Mouse (Mus musculus): Measurements from ENCODE around the gene Plekha7. TPM values are rescaled to one million over a fixed set of nuclear protein-coding genes. Genes with fewer than 3 reads are reported as not detected.

Gene Plekha7
- polyA plus RNA-seq, 1 experiment from 2014 or later = 6.7 TPM

DNA sequence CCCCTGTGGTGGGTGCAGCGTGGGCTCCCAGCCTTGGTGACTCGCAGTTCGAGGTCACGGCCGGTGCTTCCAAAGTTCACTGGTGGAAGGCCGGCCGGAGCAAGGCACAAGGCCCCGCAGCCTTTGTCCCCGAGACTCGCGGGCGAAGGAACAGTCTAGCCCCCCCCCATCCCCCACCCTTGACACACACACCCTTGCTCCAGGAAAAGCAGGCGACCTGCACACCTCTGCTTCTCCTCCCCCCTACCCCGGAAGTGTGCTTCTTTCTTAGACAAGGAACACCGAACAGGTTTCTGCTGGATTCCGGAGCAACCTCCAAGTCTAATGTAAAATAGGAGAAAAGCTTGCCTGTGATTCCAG is 436 bp upstream of the Plekha7 start:
- no peaks in the 10 kb centered on the region for H3K36me3 ChIP-seq
- 0 out of 2 replicates have a peak, but pooled peaks have one; percentile 4 for ATAC-seq (ENCODE audit: low read depth)
- no peaks in the 10 kb centered on the region for H3K9me3 ChIP-seq
- 3% methylated on average over 16 of the region's 16 CpGs for WGBS
- no peak overlapping the region for H3K27ac ChIP-seq (replicated peaks)
- H3K4me2 ChIP-seq = peak overlapping the region; percentile 100
- peak overlapping the region; percentile 43; the same call in 1 of the 2 replicates for H3K9ac ChIP-seq
- H3K27me3 ChIP-seq = peaks cover 20% of the 10 kb centered on the region
- H3K4me3 ChIP-seq = peak overlapping the region; percentile 71
- H3K4me1 ChIP-seq (replicated peaks) = peaks cover 31% of the 10 kb centered on the region

DNA sequence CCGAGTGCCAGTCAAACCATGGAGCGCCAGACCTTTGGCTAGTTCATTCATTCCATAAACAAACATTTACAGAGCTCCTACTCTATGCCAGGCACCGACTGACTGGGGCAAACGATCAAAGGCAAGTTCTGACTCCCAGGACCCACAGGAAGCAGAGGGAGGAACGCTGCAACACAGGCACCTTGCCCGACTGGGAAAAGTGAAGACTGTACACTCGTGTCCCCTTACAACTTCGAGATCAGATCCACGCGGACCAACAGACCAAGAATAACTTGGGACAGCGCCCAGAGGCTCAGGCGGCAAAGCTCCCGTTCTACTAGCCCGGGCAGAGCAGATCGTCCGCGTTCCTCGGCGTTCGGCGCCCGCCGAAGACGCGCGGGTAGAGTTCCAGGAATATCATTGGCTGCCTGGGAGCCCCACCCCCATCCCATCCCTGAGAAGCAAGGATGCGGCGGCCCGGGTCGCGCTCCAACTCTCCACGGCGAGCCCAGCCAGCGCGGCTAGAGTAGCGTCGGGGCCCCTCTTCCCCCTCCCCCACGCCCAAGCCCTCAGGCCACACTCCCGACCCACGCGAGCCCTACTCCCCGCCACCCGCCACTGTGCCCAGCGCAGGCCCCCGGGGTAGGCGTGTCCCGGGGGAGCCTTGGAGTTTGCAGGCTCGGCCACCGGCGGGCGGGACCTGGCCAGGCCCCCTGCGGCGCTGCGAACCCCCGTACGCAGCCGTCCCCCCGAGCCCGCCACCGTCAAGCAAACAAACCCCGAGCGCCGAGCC is 891 bp downstream of the Plekha7 start:
- H3K27ac ChIP-seq (replicated peaks) = peak overlapping the region; percentile 53; the same call in 1 of the 2 replicates
- under 1% methylated on average over 63 of the region's 63 CpGs for WGBS

DNA sequence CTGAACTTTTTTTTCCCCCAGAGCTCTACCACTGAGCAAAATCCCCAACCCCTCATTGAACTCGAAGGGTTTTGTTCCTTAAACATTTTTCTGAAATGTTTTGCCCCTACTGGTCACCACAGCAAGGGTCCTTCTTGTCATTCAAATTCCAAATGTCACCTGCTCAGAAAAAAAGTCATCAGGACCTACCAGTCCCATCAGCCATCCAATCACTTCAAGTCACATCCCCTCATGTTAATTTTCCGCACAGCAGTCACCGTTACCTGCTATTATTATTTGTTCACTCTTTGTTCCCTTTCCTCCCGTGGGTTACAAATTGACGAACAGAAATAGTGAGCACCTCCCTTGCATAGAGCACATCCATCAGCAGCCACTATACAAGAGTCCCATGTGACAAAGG is 1.6 kb downstream of the Plekha7 start:
- ATAC-seq (ENCODE audit: low read depth) = no peak
- Histone ChIP-seq H3K9ac (no peak overlapping the region), H3K36me3 (no peaks in the 10 kb centered on the region), H3K4me1 (replicated peaks) (peaks cover 31% of the 10 kb centered on the region), H3K27ac (replicated peaks) (no peak overlapping the region), H3K9me3 (no peaks in the 10 kb centered on the region), H3K4me2 (peak overlapping the region; percentile 100), H3K27me3 (peaks cover 20% of the 10 kb centered on the region), H3K4me3 (peak overlapping the region; percentile 71)
- WGBS = 9% methylated on average over 5 of the region's 5 CpGs

More for the DNA sequence above, 891 bp downstream of the Plekha7 start:
- Histone ChIP-seq H3K27me3 (peaks cover 20% of the 10 kb centered on the region), H3K4me2 (peak overlapping the region; percentile 100), H3K9ac (peak overlapping the region; percentile 71), H3K4me3 (peak overlapping the region; percentile 71), H3K4me1 (replicated peaks) (peaks cover 31% of the 10 kb centered on the region), H3K36me3 (no peaks in the 10 kb centered on the region), H3K9me3 (no peaks in the 10 kb centered on the region)
- peak; percentile 86 for ATAC-seq (ENCODE audit: low read depth)

DNA sequence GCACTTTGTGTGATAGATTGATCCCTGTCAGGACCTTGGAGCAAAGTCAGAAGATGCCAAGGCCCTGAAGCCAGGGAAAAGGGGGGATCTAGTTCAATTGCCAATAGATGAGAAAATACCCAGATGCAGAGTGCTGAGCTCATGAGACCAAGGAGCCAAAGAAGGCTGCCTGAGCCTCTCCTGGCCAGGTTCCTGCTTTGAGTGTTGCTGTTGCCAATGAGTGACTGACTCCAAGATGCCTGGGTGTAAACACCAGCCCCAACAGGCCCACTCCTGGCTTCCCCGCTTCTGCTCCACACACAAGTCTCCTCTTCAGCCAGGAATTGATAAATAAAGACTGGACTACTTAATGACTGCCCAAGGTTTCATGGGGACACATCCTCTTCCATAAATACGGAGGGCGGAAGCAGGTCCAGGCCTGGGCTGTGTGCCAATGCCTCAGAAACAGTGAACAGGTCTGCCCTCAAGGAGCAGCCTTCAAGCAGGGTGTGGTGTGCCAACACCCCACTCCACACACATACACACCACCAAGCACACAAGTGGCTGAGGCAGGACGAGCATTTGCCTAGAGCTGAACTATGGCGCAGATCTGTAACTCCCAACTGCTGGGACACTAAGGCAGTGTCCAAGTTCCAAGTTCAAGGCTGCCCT is 6.4 kb downstream of the Plekha7 start:
- H3K4me1 ChIP-seq (replicated peaks) = peaks cover 16% of the 10 kb centered on the region
- no peaks in the 10 kb centered on the region for H3K9me3 ChIP-seq
- no peak overlapping the region for H3K4me2 ChIP-seq
- WGBS = 90% methylated on average over 5 of the region's 5 CpGs
- peaks cover 10% of the 10 kb centered on the region for H3K27me3 ChIP-seq
- no peak overlapping the region for H3K27ac ChIP-seq (replicated peaks)
- no peak overlapping the region for H3K4me3 ChIP-seq
- no peak overlapping the region for H3K9ac ChIP-seq
- no peak for ATAC-seq (ENCODE audit: low read depth)
- no peaks in the 10 kb centered on the region for H3K36me3 ChIP-seq

DNA sequence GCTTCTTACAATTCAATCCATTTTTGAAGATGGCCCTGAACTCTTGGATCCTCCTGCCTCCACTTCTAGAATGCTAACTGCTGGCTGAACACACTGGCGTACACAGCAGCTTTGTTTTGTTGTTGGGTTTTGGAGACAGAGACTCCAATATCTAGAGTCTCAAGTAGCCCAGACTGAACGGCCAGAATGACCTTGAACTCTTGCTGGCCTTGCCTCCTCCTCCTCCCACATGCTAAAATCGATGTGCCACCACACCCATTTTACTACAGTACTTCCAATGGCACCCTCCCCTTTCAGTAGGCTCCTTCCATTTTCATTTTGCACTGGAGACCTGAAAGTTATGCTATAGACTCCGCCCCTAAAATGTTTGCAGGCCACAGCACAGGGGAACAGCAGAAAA is 7.0 kb downstream of the Plekha7 start:
- no peaks in the 10 kb centered on the region for H3K9me3 ChIP-seq
- WGBS = 88% methylated on average over 4 of the region's 4 CpGs
- H3K4me1 ChIP-seq (replicated peaks) = peaks cover 10% of the 10 kb centered on the region; the same call in 1 of the 2 replicates
- no peak overlapping the region for H3K9ac ChIP-seq
- peaks cover 4% of the 10 kb centered on the region for H3K27me3 ChIP-seq
- H3K36me3 ChIP-seq = no peaks in the 10 kb centered on the region
- ATAC-seq (ENCODE audit: low read depth) = no peak
- H3K27ac ChIP-seq (replicated peaks) = no peak overlapping the region
- no peak overlapping the region for H3K4me2 ChIP-seq
- no peak overlapping the region for H3K4me3 ChIP-seq

DNA sequence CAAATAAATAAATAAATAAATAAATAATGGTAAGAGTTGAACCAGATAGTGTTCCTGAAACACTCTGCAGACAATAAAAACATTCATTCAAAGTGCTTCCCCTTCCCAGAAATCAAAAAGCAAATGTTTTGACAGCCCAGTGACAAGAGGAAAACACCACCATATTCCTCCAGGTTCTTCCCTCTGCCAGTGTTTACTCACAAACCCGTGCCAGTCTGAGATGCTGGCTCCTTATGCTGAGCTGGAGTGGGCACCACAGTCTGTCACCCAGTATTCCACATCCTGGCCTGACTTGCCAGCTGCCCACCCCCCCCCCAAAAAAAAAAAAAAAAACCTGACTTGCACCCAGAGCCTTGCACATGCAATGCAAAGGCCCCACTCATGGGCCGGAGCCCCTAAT is 9.3 kb downstream of the Plekha7 start:
- Histone ChIP-seq H3K9ac (no peak overlapping the region), H3K36me3 (no peaks in the 10 kb centered on the region), H3K4me3 (no peak overlapping the region), H3K4me1 (replicated peaks) (peaks cover 18% of the 10 kb centered on the region), H3K27me3 (no peaks in the 10 kb centered on the region), H3K4me2 (no peak overlapping the region), H3K27ac (replicated peaks) (no peak overlapping the region), H3K9me3 (no peaks in the 10 kb centered on the region)
- 90% methylated on average over 2 of the region's 2 CpGs for WGBS
- no peak for ATAC-seq (ENCODE audit: low read depth)

DNA sequence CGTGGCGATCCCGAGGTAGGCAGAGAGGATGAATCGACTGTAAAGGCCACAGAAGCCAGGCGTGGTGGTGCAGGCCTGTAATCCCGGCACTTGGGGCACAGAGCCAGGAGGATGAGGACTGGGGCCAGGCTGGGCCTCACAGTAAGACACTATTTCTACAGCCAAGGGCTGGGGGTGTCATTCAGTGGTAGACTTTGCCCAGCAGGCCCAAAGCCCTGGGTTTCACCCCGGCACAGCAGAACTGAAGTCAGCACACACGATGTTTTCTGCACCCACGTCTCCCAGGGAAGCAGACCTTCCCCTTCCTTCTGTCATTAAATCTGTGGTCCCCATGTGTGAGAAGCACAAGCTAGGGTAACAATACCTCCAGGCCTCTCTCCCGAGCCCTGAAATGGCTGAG is 9.8 kb downstream of the Plekha7 start:
- no peaks in the 10 kb centered on the region for H3K36me3 ChIP-seq
- H3K4me3 ChIP-seq = no peak overlapping the region
- H3K27ac ChIP-seq (replicated peaks) = no peak overlapping the region
- no peak for ATAC-seq (ENCODE audit: low read depth)
- H3K9ac ChIP-seq = no peak overlapping the region
- no peaks in the 10 kb centered on the region for H3K27me3 ChIP-seq
- H3K9me3 ChIP-seq = no peaks in the 10 kb centered on the region
- 80% methylated on average over 10 of the region's 10 CpGs for WGBS
- no peak overlapping the region for H3K4me2 ChIP-seq
- H3K4me1 ChIP-seq (replicated peaks) = peaks cover 18% of the 10 kb centered on the region

DNA sequence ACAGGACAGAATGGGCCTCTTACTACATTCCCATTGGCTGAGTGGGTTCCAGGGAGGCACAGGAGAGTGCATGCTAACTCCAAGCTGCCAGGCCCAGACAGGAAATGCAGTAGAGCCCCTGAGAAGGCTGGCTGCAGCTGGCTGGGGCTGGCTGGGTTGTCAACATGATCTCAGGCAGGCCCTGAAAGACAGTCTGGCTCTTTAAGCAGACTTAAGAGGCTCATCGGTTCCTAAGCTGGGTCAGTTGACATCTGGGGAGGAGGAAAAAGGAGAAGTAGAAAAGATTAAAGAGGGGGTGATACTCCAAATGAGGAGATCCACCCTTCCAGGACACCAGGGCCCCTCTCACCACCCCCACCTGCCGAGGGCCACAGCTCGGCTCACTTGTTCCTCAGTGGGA is 13.2 kb downstream of the Plekha7 start:
- Histone ChIP-seq H3K9me3 (no peaks in the 10 kb centered on the region), H3K4me2 (no peak overlapping the region), H3K9ac (no peak overlapping the region), H3K36me3 (no peaks in the 10 kb centered on the region), H3K4me1 (replicated peaks) (peaks cover 18% of the 10 kb centered on the region), H3K27ac (replicated peaks) (no peak overlapping the region), H3K27me3 (no peaks in the 10 kb centered on the region), H3K4me3 (no peak overlapping the region)
- no peak for ATAC-seq (ENCODE audit: low read depth)
- WGBS = 69% methylated on average over 3 of the region's 3 CpGs

DNA sequence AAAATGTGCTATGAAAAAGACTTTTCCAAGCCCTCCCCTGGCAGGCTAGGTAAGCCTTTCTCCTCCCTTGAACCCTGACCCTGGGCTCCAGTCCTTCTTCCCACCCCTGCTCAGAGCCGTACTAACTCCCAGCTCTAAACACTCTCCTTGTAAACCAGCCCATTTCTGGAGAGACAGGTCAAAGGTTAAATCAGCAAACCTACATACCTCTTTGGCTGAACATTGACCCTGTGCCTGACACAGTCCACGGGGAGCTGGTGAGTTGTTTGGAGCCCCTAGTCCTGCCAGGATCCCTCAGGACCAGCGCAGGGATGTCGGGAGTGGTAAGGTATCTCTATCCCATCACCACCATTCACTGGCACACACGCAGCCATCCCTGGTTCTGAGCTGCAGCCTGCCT is 15.8 kb downstream of the Plekha7 start:
- Histone ChIP-seq H3K27ac (replicated peaks) (no peak overlapping the region), H3K9me3 (no peaks in the 10 kb centered on the region), H3K27me3 (no peaks in the 10 kb centered on the region), H3K36me3 (no peaks in the 10 kb centered on the region), H3K9ac (no peak overlapping the region), H3K4me3 (no peak overlapping the region), H3K4me1 (replicated peaks) (peaks cover 8% of the 10 kb centered on the region), H3K4me2 (no peak overlapping the region)
- no peak for ATAC-seq (ENCODE audit: low read depth)
- 60% methylated on average over 5 of the region's 5 CpGs for WGBS

DNA sequence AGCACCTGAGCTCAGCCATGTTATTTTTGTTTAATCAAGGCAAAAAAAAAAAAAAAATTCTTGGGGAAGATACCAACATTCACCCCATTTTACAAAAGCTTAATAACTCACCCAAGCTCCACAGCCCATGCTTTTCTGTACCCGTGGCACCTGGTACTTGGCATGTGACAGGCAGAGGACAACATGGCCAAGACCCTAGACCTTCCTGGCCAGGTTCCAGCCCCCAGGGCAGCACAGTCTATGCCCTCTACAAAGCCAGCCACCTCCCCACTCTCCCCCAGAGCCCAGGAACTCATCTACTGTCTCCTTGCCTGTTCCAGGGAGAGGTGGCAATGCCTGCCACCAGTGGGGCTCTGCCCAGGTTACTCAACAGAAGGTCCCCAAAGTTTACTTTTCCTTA is 17.6 kb downstream of the Plekha7 start:
- ATAC-seq (ENCODE audit: low read depth) = no peak
- Histone ChIP-seq H3K27ac (replicated peaks) (no peak overlapping the region), H3K27me3 (no peaks in the 10 kb centered on the region), H3K4me2 (no peak overlapping the region), H3K36me3 (no peaks in the 10 kb centered on the region), H3K4me1 (replicated peaks) (peaks cover 8% of the 10 kb centered on the region), H3K9ac (no peak overlapping the region), H3K9me3 (no peaks in the 10 kb centered on the region), H3K4me3 (no peak overlapping the region)
- 80% methylated on average over 1 of the region's 1 CpGs for WGBS

DNA sequence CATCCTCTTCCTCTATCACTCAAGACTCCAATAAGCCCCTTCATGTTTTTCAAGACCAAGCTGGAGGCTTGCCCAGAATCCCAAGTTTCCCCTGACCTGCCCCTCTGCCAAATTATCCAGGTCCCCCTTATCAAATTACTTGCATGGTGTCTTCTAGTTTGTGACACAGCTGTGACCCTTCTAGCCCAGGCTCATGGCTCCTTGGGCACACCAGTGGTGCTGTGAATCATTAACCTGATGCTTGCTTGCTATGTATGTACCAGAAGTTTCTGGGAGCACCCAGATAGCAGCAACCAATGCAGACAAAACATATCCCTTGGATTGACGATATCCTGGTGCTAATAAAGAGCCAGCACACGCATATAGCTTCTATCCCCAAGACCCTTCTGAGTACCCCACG is 19.2 kb downstream of the Plekha7 start:
- H3K27me3 ChIP-seq = no peaks in the 10 kb centered on the region
- no peak for ATAC-seq (ENCODE audit: low read depth)
- no peaks in the 10 kb centered on the region for H3K9me3 ChIP-seq
- no peak overlapping the region for H3K4me2 ChIP-seq
- H3K27ac ChIP-seq (replicated peaks) = no peak overlapping the region
- no peaks in the 10 kb centered on the region; the same call in 1 of the 2 replicates for H3K4me1 ChIP-seq (replicated peaks)
- no peaks in the 10 kb centered on the region for H3K36me3 ChIP-seq
- 91% methylated on average over 3 of the region's 3 CpGs for WGBS
- H3K4me3 ChIP-seq = no peak overlapping the region
- no peak overlapping the region for H3K9ac ChIP-seq

DNA sequence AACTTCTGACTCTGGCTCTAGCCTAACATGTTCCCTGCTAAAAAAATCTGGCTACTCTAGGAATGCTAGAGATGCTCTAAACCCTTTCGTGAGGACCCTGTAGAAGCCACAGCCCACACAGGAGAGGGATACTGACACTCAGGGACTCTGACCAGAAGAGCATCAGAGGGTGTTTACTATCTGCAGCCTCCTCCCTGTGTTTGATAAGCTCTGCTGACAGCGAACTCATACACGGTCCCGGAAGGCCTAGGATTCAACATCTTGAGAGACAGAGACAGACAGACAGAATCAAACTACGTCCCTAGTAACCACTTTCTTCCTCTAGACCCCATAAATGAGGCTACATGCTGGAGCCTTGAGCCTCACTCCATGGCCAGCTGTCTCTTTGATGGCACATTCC is 20.2 kb downstream of the Plekha7 start:
- H3K27ac ChIP-seq (replicated peaks) = no peak overlapping the region
- H3K4me3 ChIP-seq = no peak overlapping the region
- no peaks in the 10 kb centered on the region for H3K27me3 ChIP-seq
- peaks cover 10% of the 10 kb centered on the region for H3K4me1 ChIP-seq (replicated peaks)
- 91% methylated on average over 5 of the region's 5 CpGs for WGBS
- H3K4me2 ChIP-seq = no peak overlapping the region
- no peak for ATAC-seq (ENCODE audit: low read depth)
- no peak overlapping the region for H3K9ac ChIP-seq
- no peaks in the 10 kb centered on the region for H3K9me3 ChIP-seq
- H3K36me3 ChIP-seq = no peaks in the 10 kb centered on the region
